Mouse (Mus musculus) midbrain, embryonic 15.5 days (tissue): Measurements from ENCODE around the gene Acyp1. TPM values are rescaled to one million over a fixed set of nuclear protein-coding genes. Genes with fewer than 3 reads are reported as not detected.

Experiments used
- microRNA-seq: library from miRNA; unstranded; fragments of <30 nt; microRNA quantifications from one replicate; pipeline ENCODE4, GENCODE M21; 2016
- polyA plus RNA-seq: library from polyadenylated mRNA; unstranded; fragments of >200 nt; fragmentation: Nextera tagmentation; extraction: Ambion mirVana; gene quantifications from 2 replicates; pipeline ENCODE4 v1.2.1, GENCODE M21; 2015

Gene Acyp1
- polyA plus RNA-seq, 1 experiment from 2014 or later = 49.2 TPM

Small RNA genes within 50 kb of the gene (microRNA-seq; reads per million reads assigned to microRNA genes)
- gene Mir6938 = not detected

Other genes with a start within 250 kb of the Acyp1 start
- 1.1 and 1.4 TPM in 2 replicates for gene Prox2, start 177.7 kb downstream of the Acyp1 start, polyA plus RNA-seq
- 107 and 109 TPM in 2 replicates for gene Dlst, start 177.6 kb downstream of the Acyp1 start, polyA plus RNA-seq
- 37.3 and 38.2 TPM in 2 replicates for gene Rps6kl1, start 137.2 kb downstream of the Acyp1 start, polyA plus RNA-seq
- 7.2 and 8.7 TPM in 2 replicates for gene Pgf, start 110.6 kb downstream of the Acyp1 start, polyA plus RNA-seq
- gene Eif2b2, start 69.0 kb downstream of the Acyp1 start, polyA plus RNA-seq = 78.2 and 88.8 TPM in 2 replicates
- gene Mlh3, start 17.8 kb downstream of the Acyp1 start, polyA plus RNA-seq = 8.1 and 9.5 TPM in 2 replicates
- gene Zc2hc1c, start 153 bp upstream of the Acyp1 start, polyA plus RNA-seq = 1.9 and 2.0 TPM in 2 replicates
- 11.1 and 11.7 TPM in 2 replicates for gene Nek9, start 50.9 kb upstream of the Acyp1 start, polyA plus RNA-seq
- 172 and 173 TPM in 2 replicates for gene Tmed10, start 86.4 kb upstream of the Acyp1 start, polyA plus RNA-seq
- gene Fos, start 185.5 kb upstream of the Acyp1 start, polyA plus RNA-seq = 1.4 and 1.6 TPM in 2 replicates